Mouse (Mus musculus) myocyte (in vitro differentiated cells): ENCODE data around the gene Wnt4. TPM values are rescaled to one million over a fixed set of nuclear protein-coding genes. Genes with fewer than 3 reads are reported as not detected.

Experiments used
- H3K27me3 ChIP-seq: one replicate; pipeline ENCODE4 v1.6.1; 2011; ENCODE audit not compliant: control insufficient read depth, insufficient read depth, insufficient read length
- H3K36me3 ChIP-seq: one replicate; pipeline ENCODE4 v1.6.1; 2011; ENCODE audit not compliant: control insufficient read depth, insufficient read depth
- H3K4me2 ChIP-seq: one replicate; pipeline ENCODE4 v1.6.1; 2011; ENCODE audit warnings: low read depth, control low read depth
- H3K4me3 ChIP-seq: one replicate; pipeline ENCODE4 v1.5.1; 2011; ENCODE audit warnings: mild to moderate bottlenecking, control low read depth, moderate library complexity
- H3K79me2 ChIP-seq: one replicate; pipeline ENCODE4 v1.6.1; 2011; ENCODE audit not compliant: control insufficient read depth, insufficient read depth
- H3ac ChIP-seq: one replicate; pipeline ENCODE4 v1.6.1; 2011; ENCODE audit not compliant: control insufficient read depth, insufficient read length
- CEBPB ChIP-seq: IDR thresholded peaks from 2 replicates; pipeline ENCODE4 v1.6.1; 2011; ENCODE audit warnings: mild to moderate bottlenecking, moderate library complexity; ENCODE audit not compliant: poor library complexity, insufficient read depth, severe bottlenecking
- E2F4 ChIP-seq: IDR thresholded peaks from one replicate; pipeline ENCODE4 v1.6.1; 2011; ENCODE audit warnings: mild to moderate bottlenecking, control low read depth, moderate library complexity; ENCODE audit not compliant: insufficient read depth
- MAX ChIP-seq: IDR thresholded peaks from one replicate; pipeline ENCODE4 v1.6.1; 2011; ENCODE audit warnings: low read depth, mild to moderate bottlenecking, control low read depth
- MYOD1 ChIP-seq, 3 experiments: IDR thresholded peaks; one replicate each; pipeline ENCODE4 v1.6.1; 2011; ENCODE audit warnings: control low read depth in 2 of 3, low read depth in 2 of 3, mild to moderate bottlenecking in 2 of 3, moderate library complexity in 1 of 3; ENCODE audit not compliant: insufficient read length in 2 of 3, control insufficient read depth in 1 of 3
- MYOG ChIP-seq, 3 experiments: IDR thresholded peaks; one replicate each; pipeline ENCODE4 v1.6.1; 2011; ENCODE audit warnings: control low read depth in 2 of 3, low read depth in 2 of 3, mild to moderate bottlenecking in 2 of 3; ENCODE audit not compliant: insufficient read length in 2 of 3, control insufficient read depth in 1 of 3, insufficient read depth in 1 of 3
- POLR2A ChIP-seq: IDR thresholded peaks from one replicate; pipeline ENCODE4 v1.6.1; 2011; ENCODE audit warnings: low read depth, mild to moderate bottlenecking, control low read depth, moderate library complexity; ENCODE audit not compliant: insufficient read length
- POLR2AphosphoS2 ChIP-seq: IDR thresholded peaks from one replicate; pipeline ENCODE4 v1.6.1; 2011; ENCODE audit warnings: low read depth, control low read depth; ENCODE audit not compliant: insufficient read length
- REST ChIP-seq: IDR thresholded peaks from one replicate; pipeline ENCODE4 v1.6.1; 2011; ENCODE audit warnings: mild to moderate bottlenecking, control low read depth, moderate library complexity; ENCODE audit not compliant: insufficient read depth, insufficient read length
- SRF ChIP-seq: IDR thresholded peaks from one replicate; pipeline ENCODE4 v1.6.1; 2011; ENCODE audit warnings: low read depth; ENCODE audit not compliant: control insufficient read depth, insufficient read length
- TCF12 ChIP-seq: IDR thresholded peaks from one replicate; pipeline ENCODE4 v1.6.1; 2011; ENCODE audit warnings: mild to moderate bottlenecking, control low read depth; ENCODE audit not compliant: poor library complexity, insufficient read depth, severe bottlenecking
- TCF3 ChIP-seq: IDR thresholded peaks from one replicate; pipeline ENCODE4 v1.6.1; 2011; ENCODE audit warnings: low read depth, control low read depth; ENCODE audit not compliant: insufficient read length
- USF1 ChIP-seq: IDR thresholded peaks from one replicate; pipeline ENCODE4 v1.6.1; 2011; ENCODE audit warnings: low read depth, mild to moderate bottlenecking, control low read depth, moderate library complexity
- polyA plus RNA-seq: library from polyadenylated mRNA; unstranded; fragments of >200 nt; fragmentation: generic; extraction: Trizol; gene quantifications from one replicate; pipeline ENCODE4 v1.2.1, GENCODE M21; 2012; ENCODE audit warnings: missing spikeins

Gene Wnt4
- polyA plus RNA-seq, 1 experiment, result 5.2 TPM

DNA sequence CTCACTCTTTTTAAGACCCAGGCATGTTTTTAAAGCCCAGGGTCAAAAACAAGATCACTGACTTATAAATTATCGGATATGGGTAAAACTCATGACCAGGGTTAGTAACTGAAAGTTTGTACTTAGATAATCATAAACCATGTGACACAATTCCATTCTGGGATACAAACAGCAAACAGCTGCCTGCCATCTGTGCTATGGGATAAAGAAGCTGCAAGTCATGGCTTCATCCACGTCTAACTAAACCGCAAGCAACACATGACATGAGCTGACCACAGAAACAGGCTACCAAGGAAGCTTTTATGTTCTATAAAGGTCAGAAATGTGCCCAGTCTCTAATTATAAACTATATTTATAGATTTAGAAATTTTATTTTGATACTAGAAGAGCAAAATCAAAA, 49.2 kb downstream of the Wnt4 start:
- no peak overlapping the region for H3K4me3 ChIP-seq
- H3K4me2 ChIP-seq, result peak overlapping the region; percentile 8
- peaks cover 69% of the 10 kb centered on the region for H3K79me2 ChIP-seq
- no peaks in the 10 kb centered on the region for H3K27me3 ChIP-seq
- peaks cover 65% of the 10 kb centered on the region for H3K36me3 ChIP-seq
- TF ChIP-seq USF1 (peak; percentile 42), REST (no peak), MYOD1 (IDR thresholded peaks at IDR 0.05; ENCODE audit: control insufficient read depth in 1 of 3, insufficient read length in 2 of 3, low read depth in 2 of 3) (peak; percentile 67 to 89 (median 88)), POLR2AphosphoS2 (no peak), MYOG (IDR thresholded peaks at IDR 0.05; ENCODE audit: control insufficient read depth in 1 of 3, insufficient read depth in 1 of 3, insufficient read length in 2 of 3, low read depth in 2 of 3) (peak in 2 of 3 experiments; percentile 60 to 95), TCF3 (peak; percentile 73), MAX (no peak), SRF (no peak), POLR2A (no peak), TCF12 (peak; percentile 84), CEBPB (no peak), E2F4 (no peak)
- no peak overlapping the region for H3ac ChIP-seq

DNA sequence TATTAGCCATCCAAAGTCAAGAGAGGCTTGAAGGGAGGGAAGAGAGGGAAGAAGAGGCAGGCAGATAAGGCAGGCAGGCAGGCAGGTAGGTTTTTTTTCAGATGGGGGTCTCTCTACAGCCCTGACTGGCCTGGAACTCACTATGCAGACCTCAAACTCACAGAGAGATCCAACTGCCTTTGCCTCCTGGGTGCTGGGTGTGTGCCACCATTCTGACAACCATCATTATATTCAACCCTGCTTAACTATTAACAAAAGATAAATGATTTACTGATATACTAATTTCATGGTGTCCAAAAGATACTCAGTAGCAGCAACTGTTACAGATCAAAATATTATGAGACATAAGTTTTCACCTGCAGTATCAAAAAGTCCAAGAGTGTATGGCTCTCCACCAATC, 54.8 kb downstream of the Wnt4 start:
- H3K27me3 ChIP-seq, result no peaks in the 10 kb centered on the region
- peaks cover 80% of the 10 kb centered on the region for H3K79me2 ChIP-seq
- TF ChIP-seq POLR2AphosphoS2, result no peak
- TF ChIP-seq CEBPB, result no peak
- peaks cover 67% of the 10 kb centered on the region for H3K36me3 ChIP-seq
- no peak overlapping the region for H3ac ChIP-seq
- no peak overlapping the region for H3K4me2 ChIP-seq
- H3K4me3 ChIP-seq, result no peak overlapping the region

DNA sequence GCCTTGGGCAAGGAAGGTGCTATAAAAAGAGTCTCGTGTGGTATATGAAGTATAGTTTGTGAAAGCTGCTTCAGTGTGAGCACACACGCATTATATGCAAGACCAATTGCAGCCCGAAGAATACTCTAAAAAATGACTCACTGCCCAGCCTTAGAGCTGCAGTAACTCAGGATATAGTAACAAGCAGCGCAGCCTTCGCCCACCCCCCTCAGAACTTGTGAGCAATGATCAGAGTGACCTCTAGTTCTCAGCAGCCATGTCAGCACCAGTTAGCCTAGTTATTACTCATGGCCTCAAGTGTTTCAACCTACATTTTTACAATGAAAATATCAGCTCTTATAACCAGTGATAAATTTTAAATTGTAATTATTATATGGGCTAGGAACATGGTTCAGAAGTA, 59.2 kb downstream of the Wnt4 start:
- no peak for TF ChIP-seq USF1
- TF ChIP-seq CEBPB, result no peak
- no peak for TF ChIP-seq TCF3
- TF ChIP-seq POLR2AphosphoS2, result no peak
- TF ChIP-seq MAX, result no peak
- no peak for TF ChIP-seq REST
- no peak for TF ChIP-seq TCF12
- no peak for TF ChIP-seq SRF
- no peak for TF ChIP-seq MYOD1 (IDR thresholded peaks at IDR 0.05; ENCODE audit: control insufficient read depth in 1 of 3, insufficient read length in 2 of 3, low read depth in 2 of 3)
- no peak for TF ChIP-seq MYOG (IDR thresholded peaks at IDR 0.05; ENCODE audit: control insufficient read depth in 1 of 3, insufficient read depth in 1 of 3, insufficient read length in 2 of 3, low read depth in 2 of 3)
- TF ChIP-seq E2F4, result no peak
- no peak for TF ChIP-seq POLR2A
- Histone ChIP-seq H3ac (no peak overlapping the region), H3K36me3 (peaks cover 41% of the 10 kb centered on the region)

DNA sequence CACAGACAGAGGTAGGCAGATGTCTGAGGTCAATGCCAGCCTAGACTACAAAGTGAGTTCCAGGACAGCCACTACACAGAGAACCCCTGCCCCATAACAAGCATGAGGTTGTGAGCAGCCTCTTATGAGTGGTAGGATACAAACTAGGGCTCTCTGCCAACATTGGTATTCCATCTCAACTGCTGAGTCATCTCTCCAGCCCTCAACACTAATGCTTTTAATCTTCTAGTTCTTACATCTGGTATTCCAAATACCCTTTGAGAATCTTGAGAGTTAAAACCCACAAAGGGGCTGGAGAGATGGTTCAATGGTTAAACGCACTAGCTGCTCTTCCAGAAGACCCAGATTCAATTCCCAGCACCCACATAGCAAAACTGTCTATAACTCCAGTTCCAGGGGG, 62.1 kb downstream of the Wnt4 start:
- Histone ChIP-seq H3K4me2 (peak overlapping the region; percentile 8), H3K79me2 (peaks cover 99% of the 10 kb centered on the region), H3K4me3 (no peak overlapping the region), H3ac (no peak overlapping the region), H3K36me3 (peaks cover 24% of the 10 kb centered on the region), H3K27me3 (no peaks in the 10 kb centered on the region)
- TF ChIP-seq MYOD1 (IDR thresholded peaks at IDR 0.05; ENCODE audit: control insufficient read depth in 1 of 3, insufficient read length in 2 of 3, low read depth in 2 of 3) (no peak), POLR2A (peak; percentile 7)

More for the DNA sequence above, 59.2 kb downstream of the Wnt4 start:
- H3K27me3 ChIP-seq, result no peaks in the 10 kb centered on the region
- H3K4me3 ChIP-seq, result no peak overlapping the region
- peaks cover 96% of the 10 kb centered on the region for H3K79me2 ChIP-seq
- H3K4me2 ChIP-seq, result no peak overlapping the region

DNA sequence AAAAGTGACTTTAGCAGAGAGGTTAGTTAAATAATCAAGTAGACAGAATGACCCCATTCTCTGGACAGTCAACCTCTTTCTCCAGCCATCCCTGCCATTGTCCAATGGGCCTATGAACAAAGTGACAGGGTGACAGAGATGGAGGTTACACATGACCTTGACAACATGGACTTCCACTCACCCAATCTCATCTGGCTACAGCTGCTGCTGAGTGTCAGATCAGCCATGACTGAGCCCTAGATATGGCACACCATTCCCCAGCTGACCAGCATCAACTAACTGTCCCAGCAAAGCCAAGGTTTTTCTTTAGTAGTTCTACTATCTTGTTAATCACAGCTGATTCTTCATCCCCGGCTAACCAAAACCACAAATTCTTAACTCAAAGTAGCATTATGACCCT, 65.5 kb downstream of the Wnt4 start:
- H3K27me3 ChIP-seq, result no peaks in the 10 kb centered on the region
- H3K79me2 ChIP-seq, result peaks cover 97% of the 10 kb centered on the region
- H3K4me3 ChIP-seq, result no peak overlapping the region
- no peak overlapping the region for H3ac ChIP-seq
- H3K4me2 ChIP-seq, result no peak overlapping the region
- TF ChIP-seq POLR2AphosphoS2, result peak; percentile 27
- peak; percentile 31 to 76 (median 67) for TF ChIP-seq MYOD1 (IDR thresholded peaks at IDR 0.05; ENCODE audit: control insufficient read depth in 1 of 3, insufficient read length in 2 of 3, low read depth in 2 of 3)
- TF ChIP-seq TCF12, result no peak
- TF ChIP-seq MYOG (IDR thresholded peaks at IDR 0.05; ENCODE audit: control insufficient read depth in 1 of 3, insufficient read depth in 1 of 3, insufficient read length in 2 of 3, low read depth in 2 of 3), result peak in 1 of 3 experiments; percentile 31
- H3K36me3 ChIP-seq, result peaks cover 16% of the 10 kb centered on the region
